Mouse (Mus musculus): ENCODE measurements around the gene Lhfp.

Gene Lhfp

DNA sequence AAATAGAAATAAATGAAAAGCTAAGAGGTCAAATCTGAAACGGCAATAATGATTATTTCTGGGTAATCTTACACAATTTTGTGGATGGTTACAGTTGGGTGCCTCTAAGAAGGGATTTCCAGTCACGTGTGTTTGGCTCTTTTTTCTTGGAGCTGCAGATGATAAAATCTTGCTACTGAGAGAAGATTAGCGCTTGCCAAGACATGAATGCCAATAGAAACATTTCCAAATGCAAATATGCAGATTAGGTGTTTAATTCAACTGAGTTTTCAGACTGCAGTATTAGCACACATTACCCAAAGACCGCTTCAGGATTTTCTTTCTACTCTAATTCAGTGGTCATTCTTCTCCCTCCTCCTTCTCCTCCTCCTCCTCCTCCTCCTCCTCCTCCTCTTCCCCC, 268.8 kb downstream of the Lhfp start:
- no peak for DNase-seq (ENCODE audit: extremely low read depth, low read depth)

DNA sequence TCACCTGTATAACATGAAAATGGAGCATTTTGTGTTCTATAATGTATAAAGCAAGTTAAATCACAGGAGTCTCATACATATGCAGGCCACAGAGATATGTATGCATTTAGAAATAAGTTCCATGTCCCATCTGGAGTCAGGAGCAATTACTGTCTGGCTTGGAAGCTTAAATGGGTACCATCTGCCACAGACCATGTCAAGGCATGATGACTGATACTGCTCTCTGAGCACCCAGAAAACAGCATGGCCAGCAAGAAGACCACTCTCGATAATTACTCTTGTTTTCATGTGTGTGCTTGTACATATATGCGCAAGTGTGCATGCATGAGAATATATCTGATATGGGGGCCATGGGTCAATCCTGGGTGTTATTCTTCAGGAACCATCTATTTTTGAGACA, 269.3 kb downstream of the Lhfp start:
- DNase-seq (ENCODE audit: extremely low read depth, low read depth), result no peak

All from MEL-GATA-1-ER (cell line).